Mouse (Mus musculus) cerebellum, adult 9-10 months (tissue): ENCODE measurements around the gene Syt3.

Experiments used
- DNase-seq: peaks from one replicate; pipeline ENCODE4 v3.0.0; 2022

Syt3 gene

DNA sequence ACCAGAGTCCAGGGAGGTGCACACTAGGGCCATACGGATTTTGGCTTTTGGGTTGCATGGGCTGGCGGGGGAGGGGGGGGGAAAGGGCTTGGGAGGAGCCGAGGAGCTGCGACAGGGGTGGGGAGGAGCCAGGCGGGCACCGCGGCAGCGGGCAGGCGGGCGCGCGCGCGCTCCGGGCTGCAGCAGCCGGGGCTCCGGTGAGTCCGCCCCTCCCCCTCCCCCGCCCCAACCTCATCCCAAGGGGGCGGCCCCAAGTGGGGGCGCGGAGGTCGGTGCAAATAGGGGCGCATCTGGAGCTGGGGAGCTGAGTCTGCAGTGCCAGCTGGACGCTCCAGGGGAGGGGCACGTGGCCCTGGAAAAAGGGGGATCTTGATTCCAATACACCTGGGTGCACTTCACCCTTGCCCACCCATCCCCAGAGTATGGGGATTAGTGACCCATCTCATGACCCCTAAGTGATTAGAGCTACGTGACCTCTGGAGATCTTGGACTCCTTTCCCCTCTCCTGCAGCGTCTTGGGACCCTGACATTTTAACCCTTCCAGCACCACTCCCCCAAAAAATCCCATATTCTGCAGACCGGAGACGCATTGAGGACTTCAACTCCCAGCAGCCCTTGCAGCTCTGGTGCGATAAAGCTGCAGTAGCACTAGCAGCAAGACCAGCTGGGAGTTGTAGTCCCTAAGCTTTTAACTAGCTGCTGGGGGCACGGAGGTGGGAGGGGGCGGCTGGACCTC lies at the start of gene Syt3:
Gene Syt3 (plus strand): TSS at position 123 of the 736 bp plus-strand sequence.
- peak; percentile 94 for DNase-seq

DNA sequence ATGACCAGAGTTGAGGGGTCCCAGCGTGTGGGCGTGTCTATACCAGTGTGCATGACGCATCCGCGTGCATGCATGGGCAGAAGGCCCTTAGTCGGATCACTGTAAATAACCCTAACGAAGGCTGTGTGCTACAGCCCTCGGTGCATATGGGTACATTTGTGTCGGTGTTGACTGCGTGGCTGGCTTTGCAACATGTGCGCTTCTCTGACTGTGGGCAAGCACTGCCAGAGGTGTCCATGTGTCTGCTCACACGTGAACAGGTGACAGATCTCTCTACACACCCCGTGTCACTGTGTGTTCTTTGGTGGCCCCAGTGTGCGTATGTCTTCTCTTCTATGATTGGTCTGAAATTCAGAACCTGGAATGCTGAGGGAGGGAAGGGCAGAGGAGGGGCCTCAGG lies 49.8 kb upstream of the Syt3 start:
- DNase-seq = no peak

DNA sequence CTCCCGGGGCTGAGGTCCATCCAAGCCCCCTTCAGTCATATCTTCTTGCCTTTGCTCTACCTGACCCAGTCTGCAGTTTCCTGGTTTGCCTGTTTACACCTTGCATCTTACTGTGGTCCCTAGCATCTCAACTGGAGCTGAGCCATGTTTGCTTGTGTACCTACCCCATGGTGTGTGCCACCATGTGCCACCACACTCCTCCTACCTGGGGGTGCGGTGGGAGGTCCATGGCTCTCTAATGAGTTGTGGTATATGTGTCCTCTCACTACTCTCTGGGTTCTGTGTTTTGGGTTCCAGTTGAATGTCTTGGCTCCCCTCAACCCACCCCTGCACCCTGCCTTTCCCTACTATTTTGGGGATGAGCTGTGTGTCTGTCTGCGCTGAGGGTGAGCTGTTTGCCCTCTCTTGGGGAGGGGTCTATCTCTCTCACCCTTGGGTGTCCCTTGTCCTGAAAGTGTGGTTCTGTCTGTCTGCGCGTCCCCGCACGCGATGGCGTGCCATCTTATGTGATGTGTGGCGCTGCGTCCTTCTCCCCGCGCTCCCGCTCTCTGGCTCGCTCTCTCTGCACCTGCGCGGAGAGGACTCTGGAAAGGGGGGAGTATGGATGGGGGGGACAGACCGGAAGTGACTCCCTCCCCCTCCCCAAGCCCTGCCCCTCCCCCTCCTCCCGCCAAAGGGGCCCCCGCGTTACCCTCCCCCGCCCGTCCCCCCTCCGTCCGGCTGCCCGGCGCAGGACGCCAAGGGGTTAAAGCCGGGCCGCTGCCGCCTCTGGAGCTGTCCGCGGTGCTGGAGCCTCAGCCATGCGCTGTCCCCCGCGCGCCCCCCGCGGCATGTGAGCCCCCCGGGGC lies 48.6 kb upstream of the Syt3 start:
- peak; percentile 79 for DNase-seq

DNA sequence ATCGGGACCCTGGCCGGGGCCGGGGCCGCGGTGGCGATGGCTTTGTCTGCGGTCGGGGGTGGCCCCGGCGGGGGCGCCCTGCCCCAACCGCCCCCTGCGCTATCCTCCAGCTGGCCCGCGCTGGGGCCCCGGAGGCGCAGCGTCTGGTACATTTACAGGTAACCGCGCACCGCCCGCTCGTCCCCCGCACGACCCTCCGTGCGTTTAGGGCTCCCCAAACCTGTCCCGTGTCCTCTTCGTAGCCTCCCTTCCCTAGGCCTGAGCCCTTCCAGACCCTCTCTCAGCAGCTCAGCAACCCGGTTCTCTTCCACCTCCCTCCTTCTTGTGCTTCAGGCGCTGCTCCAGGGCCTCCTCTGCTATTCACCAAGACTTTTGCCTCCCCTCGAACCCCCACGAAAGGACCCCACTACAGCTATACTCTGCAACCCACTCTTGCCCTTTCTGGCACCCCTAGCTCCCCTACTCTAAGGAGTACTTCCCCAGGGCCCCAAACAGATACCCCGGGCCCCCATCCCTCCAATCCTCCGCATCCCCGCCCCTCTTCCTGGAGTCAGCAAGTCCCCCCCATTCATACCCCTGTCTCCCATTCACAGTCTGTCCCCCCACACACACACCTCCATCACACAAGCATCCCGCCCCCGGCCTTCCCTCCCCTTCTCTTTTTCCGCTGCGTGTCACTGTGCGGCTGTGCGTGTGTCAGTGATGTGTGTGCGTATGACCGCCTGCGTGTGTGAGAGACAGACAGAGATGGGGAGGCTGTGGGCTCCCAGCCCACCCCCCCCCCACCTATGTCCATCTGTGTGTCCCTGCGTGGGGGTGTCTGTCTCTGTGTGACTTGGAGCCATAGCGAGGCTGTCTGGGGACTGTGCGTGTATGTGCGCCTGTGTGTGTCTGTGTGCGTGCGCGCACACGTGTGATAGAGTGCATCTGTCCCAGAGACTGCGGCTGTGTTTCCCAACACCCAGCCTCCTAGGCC lies 47.6 kb upstream of the Syt3 start:
- peak; percentile 77 for DNase-seq

DNA sequence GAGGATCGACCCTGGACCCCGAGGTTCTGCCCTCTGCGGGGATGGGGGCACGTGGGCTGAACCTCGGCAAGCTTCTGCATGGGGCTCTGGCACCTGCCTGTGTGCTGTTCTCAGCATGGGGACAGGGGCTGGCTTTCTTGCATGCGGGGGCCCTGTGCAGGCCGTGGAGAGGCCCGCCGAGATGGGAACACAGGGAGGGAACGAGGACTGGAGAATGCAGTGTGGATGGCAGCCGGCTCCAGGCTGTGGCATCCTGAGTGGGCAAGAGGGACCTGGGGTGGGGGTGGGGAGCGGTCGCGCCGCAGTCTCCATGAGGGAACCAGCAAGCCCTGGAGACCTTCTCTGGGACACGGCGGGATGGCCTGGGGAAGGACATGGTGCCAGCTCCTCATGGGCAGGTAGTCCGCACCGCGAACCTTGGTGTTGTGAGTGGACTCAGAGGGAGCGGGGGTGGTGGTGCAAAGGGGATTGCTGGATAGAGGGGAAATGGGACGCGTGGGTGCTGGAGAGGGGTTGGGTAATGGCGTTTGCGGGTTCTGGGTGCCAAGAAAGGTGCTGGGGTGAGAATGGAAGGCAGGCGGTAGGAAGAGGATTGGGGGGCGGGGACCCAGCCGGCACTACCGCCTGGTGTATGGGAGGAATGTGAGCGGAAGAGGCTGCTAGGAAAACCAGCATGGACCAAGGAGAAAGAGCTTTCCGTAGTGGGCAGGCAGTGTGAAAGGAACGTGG lies 46.6 kb upstream of the Syt3 start:
- no peak for DNase-seq

DNA sequence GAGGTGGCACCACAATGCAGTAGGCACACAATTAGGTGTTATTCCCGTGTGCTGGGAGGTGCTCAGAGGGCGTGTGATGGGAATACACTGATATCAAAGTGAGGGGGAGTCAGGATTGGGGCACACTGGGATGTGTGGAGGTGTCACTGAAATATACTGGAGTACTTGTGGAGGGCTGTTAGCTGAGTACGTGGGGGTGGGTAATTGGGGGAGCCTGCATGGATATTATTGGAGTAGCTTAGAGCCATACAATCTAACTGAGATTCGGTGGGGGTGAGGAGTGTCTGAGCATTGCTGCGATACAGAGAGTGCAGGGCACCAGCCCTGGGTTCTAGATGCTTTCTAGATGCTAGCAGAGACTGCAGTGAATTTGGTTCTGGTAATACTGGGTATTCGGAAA lies 43.7 kb upstream of the Syt3 start:
- no peak for DNase-seq

DNA sequence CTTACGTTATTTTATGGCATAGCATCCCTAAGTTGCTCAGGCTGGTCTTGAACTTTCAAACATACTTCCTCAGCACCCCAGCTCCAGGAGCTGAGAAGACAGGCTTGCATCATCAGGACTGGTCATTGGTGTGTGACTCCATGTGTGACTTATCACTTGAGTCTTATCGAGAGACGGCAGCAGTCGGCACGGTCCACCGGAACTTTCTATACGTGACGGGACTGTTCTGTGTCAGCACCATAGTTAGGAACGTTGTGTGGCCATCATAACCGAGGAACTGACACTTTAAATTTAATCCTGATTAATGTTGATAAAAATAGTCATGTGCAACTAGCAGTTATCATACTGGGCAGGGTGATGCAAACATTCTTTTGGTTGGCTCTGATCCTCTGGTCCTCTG lies 42.8 kb upstream of the Syt3 start:
- DNase-seq = no peak

DNA sequence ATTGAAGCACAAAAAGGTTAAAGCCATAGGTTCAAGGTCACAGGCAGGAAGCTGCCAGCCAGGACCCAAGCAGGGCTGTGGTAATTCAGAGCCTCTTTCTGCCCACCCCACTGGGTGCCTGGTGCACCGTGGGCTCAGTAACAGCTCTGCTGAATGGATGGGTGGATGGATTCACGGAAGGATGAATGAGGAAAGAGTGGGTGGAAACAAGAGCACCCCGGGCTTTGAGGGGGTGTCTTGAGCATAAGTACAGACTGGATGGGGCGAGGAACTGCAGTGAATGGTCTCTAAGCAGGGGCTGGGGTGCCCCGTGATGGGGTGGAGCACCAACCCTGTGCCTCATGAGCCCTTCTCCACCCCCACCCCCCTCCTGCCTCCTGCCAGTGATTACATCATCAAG lies 42.2 kb upstream of the Syt3 start:
- DNase-seq = no peak

DNA sequence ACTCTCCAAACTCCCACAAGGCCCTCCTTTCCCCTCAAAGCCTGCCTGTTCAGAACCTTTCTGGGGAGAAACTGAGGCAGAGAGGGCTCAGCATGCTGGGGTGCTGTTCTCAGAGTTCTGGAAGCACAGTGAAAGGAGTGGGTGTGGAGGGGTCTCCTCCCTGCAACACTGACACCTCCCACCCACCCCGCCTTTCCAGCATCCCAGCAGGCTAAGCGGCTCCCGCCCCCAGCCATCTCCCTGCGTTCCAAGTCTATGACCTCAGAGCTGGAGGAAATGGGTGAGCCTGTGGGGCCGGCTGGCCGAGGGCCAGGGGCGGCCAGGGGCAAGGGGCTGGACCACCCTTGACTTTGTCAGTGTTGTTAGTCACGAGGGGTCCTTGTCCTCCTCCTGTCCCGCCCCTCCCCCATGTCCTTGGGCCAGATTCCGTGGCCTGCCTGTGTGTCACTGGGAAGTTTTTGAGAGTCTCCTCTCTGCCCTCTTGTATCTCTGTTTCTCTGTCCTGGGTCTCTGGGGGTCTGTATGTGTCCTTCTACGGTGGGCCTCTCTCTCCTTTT lies 40.4 kb upstream of the Syt3 start:
- DNase-seq = no peak

DNA sequence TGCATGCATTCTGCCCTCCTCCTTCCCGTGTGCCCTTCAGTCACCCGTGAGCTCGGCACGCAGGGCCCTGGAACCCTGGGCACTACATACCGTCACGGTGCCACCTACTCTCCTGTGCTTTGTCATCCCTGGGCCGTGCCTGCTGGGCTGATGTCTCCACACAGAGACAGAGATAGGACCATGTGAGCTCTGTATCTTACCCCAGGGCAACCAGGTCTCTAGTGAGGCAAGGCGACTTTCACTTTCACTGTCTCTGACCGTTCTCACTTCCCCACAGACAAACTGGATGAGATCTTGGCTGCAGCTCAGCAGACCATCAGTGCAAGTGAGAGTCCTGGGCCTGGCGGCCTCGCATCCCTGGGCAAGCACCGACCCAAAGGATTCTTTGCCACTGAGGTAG lies 39.3 kb upstream of the Syt3 start:
- DNase-seq = no peak

DNA sequence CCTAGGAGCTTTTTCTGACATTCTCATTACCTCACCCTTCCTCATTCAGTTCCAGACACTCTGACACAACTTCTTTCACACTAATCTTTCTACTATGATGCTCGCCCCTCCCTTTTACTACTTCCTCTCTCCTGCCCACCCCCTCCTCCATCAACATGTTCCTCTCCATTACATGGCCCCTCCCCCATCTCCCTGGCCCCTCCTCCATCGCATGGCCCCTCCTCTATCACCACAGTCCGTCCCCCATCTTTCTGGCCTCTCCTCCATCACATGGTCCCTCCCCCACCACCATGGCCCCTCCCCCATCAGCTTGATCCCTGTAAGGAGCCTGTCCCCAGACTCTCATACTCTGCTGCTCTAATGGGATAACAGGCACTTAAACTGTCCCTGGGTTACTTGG lies 34.9 kb upstream of the Syt3 start:
- no peak for DNase-seq

DNA sequence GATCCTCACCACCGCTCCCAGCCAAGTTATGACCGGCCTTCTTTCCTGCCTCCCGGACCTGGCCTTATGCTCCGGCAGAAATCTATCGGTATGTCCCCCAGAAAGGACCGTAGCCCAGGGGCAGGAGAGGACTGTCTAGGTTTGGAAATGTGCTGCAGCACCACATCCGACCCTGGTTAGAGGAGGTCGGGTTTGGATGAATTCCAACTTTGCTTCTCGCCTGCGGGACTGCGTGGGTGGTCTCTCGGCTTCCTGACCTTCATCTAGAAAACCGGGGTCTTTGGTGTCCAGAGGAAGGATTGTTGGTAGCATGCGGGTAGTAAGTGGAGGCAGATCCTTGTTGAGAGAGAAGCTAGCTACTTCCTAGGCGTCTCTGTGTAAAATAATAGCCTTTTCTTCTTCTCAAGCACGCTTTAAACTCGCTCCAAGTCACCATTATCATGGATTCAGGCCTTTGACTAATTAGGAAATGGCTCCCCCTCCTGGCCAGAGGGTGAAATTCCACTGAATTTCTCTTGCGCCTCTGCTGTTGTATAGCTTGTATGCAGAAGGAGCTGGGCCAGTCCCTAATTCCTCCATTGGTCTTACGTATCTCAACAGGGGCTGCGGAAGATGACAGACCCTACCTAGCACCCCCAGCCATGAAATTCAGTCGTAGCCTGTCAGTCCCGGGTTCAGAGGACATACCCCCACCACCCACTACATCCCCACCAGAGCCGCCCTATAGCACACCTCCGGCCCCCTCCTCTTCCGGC lies 32.8 kb upstream of the Syt3 start:
- DNase-seq = peak; percentile 94

DNA sequence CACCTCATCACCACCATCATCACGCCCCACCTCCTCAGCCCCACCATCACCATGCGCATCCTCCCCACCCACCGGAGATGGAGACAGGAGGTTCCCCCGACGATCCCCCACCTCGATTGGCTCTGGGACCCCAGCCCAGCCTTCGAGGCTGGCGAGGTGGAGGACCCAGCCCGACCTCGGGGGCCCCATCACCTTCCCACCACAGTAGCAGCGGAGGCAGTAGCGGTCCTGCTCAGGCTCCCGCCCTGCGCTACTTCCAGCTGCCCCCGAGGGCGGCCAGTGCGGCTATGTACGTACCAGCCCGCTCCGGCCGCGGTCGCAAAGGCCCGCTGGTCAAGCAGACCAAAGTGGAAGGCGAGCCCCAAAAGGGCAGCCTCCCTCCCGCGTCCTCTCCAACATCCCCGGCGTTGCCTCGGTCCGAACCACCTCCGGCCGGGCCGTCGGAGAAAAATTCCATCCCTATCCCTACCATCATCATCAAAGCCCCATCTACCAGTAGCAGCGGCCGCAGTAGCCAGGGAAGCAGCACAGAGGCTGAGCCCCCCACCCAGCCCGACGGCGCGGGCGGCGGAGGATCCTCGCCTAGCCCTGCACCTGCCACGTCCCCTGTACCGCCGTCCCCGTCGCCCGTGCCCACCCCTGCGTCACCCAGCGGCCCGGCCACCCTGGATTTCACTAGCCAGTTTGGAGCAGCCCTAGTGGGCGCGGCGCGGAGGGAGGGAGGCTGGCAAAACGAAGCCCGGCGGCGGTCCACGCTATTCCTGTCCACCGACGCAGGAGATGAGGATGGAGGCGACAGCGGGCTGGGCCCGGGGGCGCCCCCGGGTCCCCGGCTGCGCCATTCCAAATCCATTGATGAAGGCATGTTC lies 31.8 kb upstream of the Syt3 start:
- peak; percentile 46 for DNase-seq

DNA sequence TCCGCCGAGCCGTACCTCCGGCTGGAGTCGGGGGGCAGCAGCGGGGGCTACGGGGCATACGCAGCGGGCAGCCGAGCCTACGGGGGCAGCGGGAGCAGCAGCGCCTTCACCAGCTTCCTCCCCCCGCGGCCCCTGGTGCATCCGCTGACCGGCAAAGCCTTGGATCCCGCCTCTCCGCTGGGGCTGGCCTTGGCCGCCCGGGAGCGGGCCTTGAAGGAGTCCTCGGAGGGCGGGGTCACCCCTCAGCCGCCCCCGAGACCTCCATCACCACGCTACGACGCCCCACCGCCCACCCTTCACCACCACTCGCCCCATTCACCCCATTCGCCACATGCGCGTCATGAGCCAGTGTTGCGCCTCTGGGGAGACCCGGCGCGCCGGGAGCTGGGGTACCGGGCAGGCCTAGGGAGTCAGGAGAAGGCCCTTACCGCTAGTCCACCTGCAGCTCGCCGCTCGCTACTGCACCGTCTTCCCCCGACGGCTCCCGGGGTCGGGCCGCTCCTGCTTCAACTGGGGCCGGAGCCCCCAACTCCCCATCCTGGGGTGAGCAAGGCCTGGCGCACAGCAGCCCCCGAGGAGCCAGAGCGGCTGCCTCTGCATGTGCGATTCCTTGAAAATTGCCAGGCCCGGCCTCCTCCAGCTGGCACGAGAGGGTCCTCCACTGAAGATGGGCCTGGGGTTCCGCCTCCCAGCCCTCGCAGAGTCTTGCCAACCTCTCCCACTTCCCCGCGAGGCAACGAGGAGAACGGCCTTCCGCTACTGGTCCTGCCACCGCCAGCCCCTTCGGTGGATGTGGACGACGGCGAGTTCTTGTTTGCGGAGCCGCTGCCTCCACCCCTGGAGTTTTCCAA lies 30.9 kb upstream of the Syt3 start:
- DNase-seq = peak; percentile 46

DNA sequence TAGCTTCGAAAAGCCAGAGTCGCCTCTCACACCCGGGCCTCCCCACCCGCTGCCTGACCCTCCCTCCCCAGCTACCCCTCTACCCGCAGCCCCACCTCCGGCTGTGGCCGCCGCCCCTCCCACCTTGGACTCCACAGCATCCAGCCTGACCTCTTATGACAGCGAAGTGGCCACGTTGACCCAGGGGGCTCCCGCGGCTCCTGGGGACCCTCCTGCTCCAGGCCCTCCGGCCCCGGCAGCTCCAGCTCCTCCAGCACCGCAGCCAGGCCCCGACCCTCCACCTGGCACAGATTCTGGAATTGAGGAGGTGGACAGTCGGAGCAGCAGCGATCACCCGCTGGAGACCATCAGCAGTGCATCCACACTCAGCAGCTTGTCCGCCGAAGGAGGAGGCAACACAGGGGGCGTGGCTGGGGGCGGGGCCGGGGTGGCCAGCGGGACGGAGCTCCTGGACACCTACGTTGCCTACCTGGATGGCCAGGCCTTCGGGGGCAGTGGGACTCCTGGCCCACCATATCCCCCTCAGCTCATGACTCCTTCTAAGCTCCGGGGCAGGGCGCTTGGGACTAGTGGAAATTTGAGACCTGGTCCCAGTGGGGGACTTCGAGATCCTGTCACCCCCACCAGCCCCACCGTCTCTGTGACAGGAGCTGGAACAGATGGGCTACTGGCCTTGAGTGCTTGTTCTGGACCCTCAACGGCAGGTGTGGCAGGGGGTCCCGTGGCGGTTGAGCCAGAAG lies 30.1 kb upstream of the Syt3 start:
- DNase-seq = no peak

DNA sequence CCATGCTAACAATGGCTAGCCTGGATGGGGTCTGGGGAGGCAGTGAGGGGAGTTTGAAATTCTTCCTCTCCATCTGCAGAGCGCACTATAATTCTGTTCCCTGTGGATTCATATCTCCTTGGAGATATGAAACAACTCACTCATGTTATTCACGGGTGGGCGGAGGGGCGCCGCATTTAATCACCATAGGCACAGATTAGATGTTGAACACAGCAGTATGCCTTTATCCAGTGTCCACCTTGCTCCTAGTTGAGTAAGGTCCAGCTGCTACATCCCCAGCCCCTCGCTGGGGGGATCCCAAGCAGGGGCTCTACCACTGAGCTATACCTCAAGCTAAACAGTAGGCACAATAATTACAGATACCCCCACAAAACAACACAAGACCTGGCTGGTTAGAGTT lies 28.5 kb upstream of the Syt3 start:
- DNase-seq = no peak

DNA sequence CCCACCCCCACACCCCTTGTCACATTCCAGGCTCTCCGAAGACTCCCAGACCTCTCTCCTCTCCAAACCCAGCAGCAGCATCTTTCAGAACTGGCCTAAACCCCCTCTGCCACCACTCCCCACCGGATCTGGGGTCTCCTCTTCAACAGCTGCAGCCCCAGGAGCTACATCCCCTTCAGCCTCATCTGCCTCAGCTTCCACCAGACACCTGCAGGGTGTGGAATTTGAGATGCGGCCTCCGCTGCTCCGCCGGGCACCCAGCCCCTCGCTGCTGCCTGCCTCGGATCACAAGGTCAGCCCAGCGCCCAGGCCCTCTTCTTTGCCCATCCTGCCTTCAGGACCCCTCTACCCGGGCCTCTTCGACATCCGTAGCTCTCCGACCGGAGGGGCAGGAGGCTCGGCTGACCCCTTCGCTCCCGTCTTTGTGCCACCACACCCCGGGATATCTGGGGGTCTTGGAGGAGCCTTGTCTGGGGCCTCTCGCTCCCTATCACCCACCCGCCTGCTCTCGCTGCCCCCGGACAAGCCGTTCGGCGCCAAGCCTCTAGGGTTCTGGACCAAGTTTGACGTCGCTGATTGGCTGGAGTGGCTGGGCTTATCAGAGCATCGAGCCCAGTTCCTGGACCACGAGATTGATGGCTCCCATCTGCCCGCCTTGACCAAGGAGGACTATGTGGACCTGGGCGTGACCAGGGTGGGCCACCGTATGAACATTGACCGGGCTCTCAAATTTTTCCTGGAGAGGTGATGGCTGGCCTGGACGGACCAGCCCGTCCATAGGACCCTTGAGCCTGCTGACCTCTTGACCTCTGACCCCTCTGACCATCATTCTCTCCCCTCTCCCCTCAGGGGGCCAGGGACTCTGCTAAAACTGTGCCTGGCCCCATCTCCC lies 27.1 kb upstream of the Syt3 start:
- DNase-seq = peak; percentile 51

DNA sequence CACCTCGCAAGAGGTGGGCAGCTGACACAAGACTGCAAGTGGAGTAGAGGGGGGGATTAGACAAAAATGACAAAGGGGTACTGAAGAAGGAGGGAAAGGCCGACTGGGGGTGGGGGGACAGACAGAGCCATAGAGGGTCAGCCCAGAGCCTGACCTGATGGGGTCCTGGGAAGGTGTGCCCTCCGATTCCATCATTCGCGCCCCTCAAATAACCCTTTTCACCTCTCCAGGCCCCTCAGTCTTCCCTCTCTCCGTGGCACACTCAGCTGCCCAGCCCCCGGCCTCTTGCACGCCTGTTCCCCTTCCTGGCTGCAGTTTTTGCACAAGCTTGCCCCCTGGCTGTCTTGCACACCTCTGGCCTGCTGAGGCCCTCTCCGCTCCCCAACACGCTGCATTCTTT lies 26.4 kb upstream of the Syt3 start:
- DNase-seq = peak; percentile 50
